Mouse (Mus musculus) forebrain, embryonic 13.5 days (tissue): ENCODE results near the gene Chrd. TPM values are rescaled to one million over a fixed set of nuclear protein-coding genes. Genes with fewer than 3 reads are reported as not detected.

Experiments
- ATAC-seq: fragments of 200-750 bp; cut with Nextera tagmentation; 2 replicates; pipeline ENCODE4 v1.8.0; 2017
- H3K27ac ChIP-seq: fragments of 300-500 bp; sonication (generic); 2 replicates; pipeline ENCODE4 v1.5.1; 2015; ENCODE audit warnings: inconsistent platforms, mild to moderate bottlenecking, moderate library complexity
- H3K27me3 ChIP-seq: fragments of 300-500 bp; sonication (generic); 2 replicates; pipeline ENCODE4 v1.6.1; 2015; ENCODE audit warnings: mild to moderate bottlenecking, inconsistent platforms
- H3K36me3 ChIP-seq: fragments of 300-500 bp; sonication (generic); 2 replicates; pipeline ENCODE4 v1.6.1; 2015; ENCODE audit warnings: mild to moderate bottlenecking, inconsistent platforms; ENCODE audit not compliant: poor library complexity, severe bottlenecking
- H3K4me1 ChIP-seq: fragments of 300-500 bp; sonication (generic); 2 replicates; pipeline ENCODE4 v1.6.1; 2015; ENCODE audit warnings: inconsistent platforms
- H3K4me2 ChIP-seq: fragments of 300-500 bp; sonication (generic); 2 replicates; pipeline ENCODE4 v1.6.1; 2015; ENCODE audit warnings: inconsistent platforms, mild to moderate bottlenecking, moderate library complexity
- H3K4me3 ChIP-seq: fragments of 300-500 bp; sonication (generic); 2 replicates; pipeline ENCODE4 v1.5.1; 2015; ENCODE audit warnings: mild to moderate bottlenecking, inconsistent platforms
- H3K9ac ChIP-seq: fragments of 300-500 bp; sonication (generic); 2 replicates; pipeline ENCODE4 v1.6.1; 2015; ENCODE audit warnings: mild to moderate bottlenecking, inconsistent platforms
- H3K9me3 ChIP-seq: fragments of 300-500 bp; sonication (generic); replicated peaks from 2 replicates; pipeline ENCODE4 v1.6.1; 2016; ENCODE audit warnings: inconsistent platforms
- WGBS: fragments of 180-500 bp; shearing (Covaris S2); methylation state at CpG from one replicate; pipeline ENCODE4 v1.1.7; 2015; 5-methylcytosine and 5-hydroxymethylcytosine counted together
- polyA plus RNA-seq: library from polyadenylated mRNA; unstranded; fragments of >200 nt; fragmentation: Nextera tagmentation; extraction: Ambion mirVana; gene quantifications from 2 replicates; pipeline ENCODE4 v1.2.1, GENCODE M21; 2015

Gene Chrd
- polyA plus RNA-seq, 1 experiment from 2014 or later = 1.8 TPM

GRCm38 (mm10) chr16:20701729-20702521 lies 31.0 kb upstream of the Chrd start:
- 10% methylated on average over 12 of the region's 12 CpGs for WGBS
- Histone ChIP-seq H3K9ac (peak overlapping the region; percentile 28), H3K27ac (peak overlapping the region; percentile 59), H3K27me3 (no peaks in the 10 kb centered on the region), H3K36me3 (peaks cover 44% of the 10 kb centered on the region), H3K4me2 (0 out of 2 replicates have a peak overlapping the region, but pooled peaks have one; percentile 14), H3K4me3 (no peak overlapping the region), H3K4me1 (peaks cover 20% of the 10 kb centered on the region), H3K9me3 (no peaks in the 10 kb centered on the region)
- no peak; the same call in 1 of the 2 replicates for ATAC-seq

GRCm38 (mm10) chr16:20702522-20702893 lies 30.4 kb upstream of the Chrd start:
- H3K27ac ChIP-seq = peak overlapping the region; percentile 59; the same call in 1 of the 2 replicates
- no peak overlapping the region for H3K4me3 ChIP-seq
- H3K36me3 ChIP-seq = peaks cover 50% of the 10 kb centered on the region
- H3K9me3 ChIP-seq = no peaks in the 10 kb centered on the region
- peak; percentile 54 for ATAC-seq
- peak overlapping the region; percentile 28; the same call in 1 of the 2 replicates for H3K9ac ChIP-seq
- H3K4me1 ChIP-seq = peaks cover 20% of the 10 kb centered on the region
- no peaks in the 10 kb centered on the region for H3K27me3 ChIP-seq
- 0 out of 2 replicates have a peak overlapping the region, but pooled peaks have one; percentile 14 for H3K4me2 ChIP-seq
- 4% methylated on average over 8 of the region's 8 CpGs for WGBS

- H3K4me1 ChIP-seq = peaks cover 20% of the 10 kb centered on the region
- H3K4me2 ChIP-seq = no peak overlapping the region
- no peak overlapping the region for H3K27ac ChIP-seq
- no peak overlapping the region for H3K4me3 ChIP-seq
- peaks cover 56% of the 10 kb centered on the region for H3K36me3 ChIP-seq
- no peaks in the 10 kb centered on the region for H3K9me3 ChIP-seq
- no peak for ATAC-seq
- 95% methylated on average over 10 of the region's 10 CpGs for WGBS
- H3K9ac ChIP-seq = no peak overlapping the region
- H3K27me3 ChIP-seq = no peaks in the 10 kb centered on the region
These were observed 29.9 kb upstream of the Chrd start for GRCm38 (mm10) chr16:20703071-20703470.

- 83% methylated on average over 6 of the region's 6 CpGs for WGBS
- Histone ChIP-seq H3K4me2 (no peak overlapping the region), H3K9ac (no peak overlapping the region), H3K9me3 (no peaks in the 10 kb centered on the region), H3K27me3 (no peaks in the 10 kb centered on the region), H3K4me1 (peaks cover 20% of the 10 kb centered on the region), H3K27ac (no peak overlapping the region), H3K36me3 (peaks cover 53% of the 10 kb centered on the region), H3K4me3 (no peak overlapping the region)
- ATAC-seq = no peak
These were observed 29.1 kb upstream of the Chrd start for GRCm38 (mm10) chr16:20703699-20704400.

GRCm38 (mm10) chr16:20705786-20706185 lies 27.1 kb upstream of the Chrd start:
- peaks cover 50% of the 10 kb centered on the region for H3K36me3 ChIP-seq
- H3K27ac ChIP-seq = no peak overlapping the region
- 74% methylated on average over 3 of the region's 3 CpGs for WGBS
- H3K4me2 ChIP-seq = no peak overlapping the region
- no peak overlapping the region for H3K4me3 ChIP-seq
- no peaks in the 10 kb centered on the region for H3K9me3 ChIP-seq
- H3K9ac ChIP-seq = no peak overlapping the region
- peaks cover 20% of the 10 kb centered on the region for H3K4me1 ChIP-seq
- no peaks in the 10 kb centered on the region for H3K27me3 ChIP-seq
- ATAC-seq = no peak

- Histone ChIP-seq H3K4me1 (peaks cover 16% of the 10 kb centered on the region), H3K36me3 (peaks cover 55% of the 10 kb centered on the region), H3K9ac (no peak overlapping the region), H3K27me3 (no peaks in the 10 kb centered on the region), H3K9me3 (no peaks in the 10 kb centered on the region), H3K4me3 (no peak overlapping the region), H3K4me2 (no peak overlapping the region), H3K27ac (no peak overlapping the region)
- no peak for ATAC-seq
- 86% methylated on average over 2 of the region's 2 CpGs for WGBS
These were observed 26.4 kb upstream of the Chrd start for GRCm38 (mm10) chr16:20706407-20707055.

GRCm38 (mm10) chr16:20708220-20708938 lies 24.5 kb upstream of the Chrd start:
- Histone ChIP-seq H3K9me3 (no peaks in the 10 kb centered on the region), H3K4me1 (0 out of 2 replicates have a peak, but pooled peaks cover under 1% of the 10 kb centered on the region), H3K27ac (no peak overlapping the region), H3K9ac (no peak overlapping the region), H3K4me2 (no peak overlapping the region), H3K4me3 (no peak overlapping the region), H3K36me3 (peaks cover 64% of the 10 kb centered on the region), H3K27me3 (no peaks in the 10 kb centered on the region)
- ATAC-seq = no peak; the same call in 1 of the 2 replicates
- 94% methylated on average over 21 of the region's 21 CpGs for WGBS

GRCm38 (mm10) chr16:20708939-20709734 lies 23.8 kb upstream of the Chrd start:
- H3K27ac ChIP-seq = no peak overlapping the region
- no peaks in the 10 kb centered on the region for H3K9me3 ChIP-seq
- WGBS = 69% methylated on average over 19 of the region's 19 CpGs
- peak; percentile 76 for ATAC-seq
- peaks cover 62% of the 10 kb centered on the region for H3K36me3 ChIP-seq
- no peaks in the 10 kb centered on the region for H3K27me3 ChIP-seq
- H3K4me2 ChIP-seq = no peak overlapping the region
- no peak overlapping the region for H3K9ac ChIP-seq
- H3K4me1 ChIP-seq = peaks cover 8% of the 10 kb centered on the region
- no peak overlapping the region for H3K4me3 ChIP-seq

- ATAC-seq = no peak
These were observed 22.6 kb upstream of the Chrd start for GRCm38 (mm10) chr16:20710370-20710769.

GRCm38 (mm10) chr16:20710810-20711209 lies 22.1 kb upstream of the Chrd start:
- WGBS = 81% methylated on average over 4 of the region's 4 CpGs
- Histone ChIP-seq H3K9ac (no peak overlapping the region), H3K27me3 (no peaks in the 10 kb centered on the region), H3K36me3 (peaks cover 59% of the 10 kb centered on the region), H3K4me3 (no peak overlapping the region), H3K4me2 (no peak overlapping the region), H3K9me3 (no peaks in the 10 kb centered on the region), H3K27ac (no peak overlapping the region), H3K4me1 (peaks cover 23% of the 10 kb centered on the region)
- ATAC-seq = no peak

More at GRCm38 (mm10) chr16:20710370-20710769, 22.6 kb upstream of the Chrd start:
- peaks cover 20% of the 10 kb centered on the region for H3K4me1 ChIP-seq
- H3K4me2 ChIP-seq = no peak overlapping the region
- H3K9me3 ChIP-seq = no peaks in the 10 kb centered on the region
- no peak overlapping the region for H3K27ac ChIP-seq
- H3K9ac ChIP-seq = no peak overlapping the region
- no peak overlapping the region for H3K4me3 ChIP-seq
- peaks cover 62% of the 10 kb centered on the region for H3K36me3 ChIP-seq
- H3K27me3 ChIP-seq = no peaks in the 10 kb centered on the region
- WGBS = 94% methylated on average over 11 of the region's 11 CpGs

- Histone ChIP-seq H3K27ac (no peak overlapping the region), H3K27me3 (no peaks in the 10 kb centered on the region), H3K4me1 (peaks cover 34% of the 10 kb centered on the region), H3K9ac (no peak overlapping the region), H3K4me2 (no peak overlapping the region), H3K36me3 (peaks cover 48% of the 10 kb centered on the region), H3K4me3 (no peak overlapping the region), H3K9me3 (no peaks in the 10 kb centered on the region)
- 75% methylated on average over 9 of the region's 9 CpGs for WGBS
- ATAC-seq = no peak
These were observed 20.7 kb upstream of the Chrd start for GRCm38 (mm10) chr16:20712190-20712589.
